Mouse (Mus musculus) brain, embryonic 14.5 days (tissue): ENCODE measurements at regions not wholly inside any gene's neighbourhood (a gene's known extent, or its start where the extent isn't known, plus 50 kb on each side); places are given as distances from the start of the nearest gene placed in this dataset.

Source experiments
- CTCF ChIP-seq: fragments of 200-500 bp; IDR thresholded peaks from 2 replicates; pipeline ENCODE4 v1.5.1; 2012; ENCODE audit warnings: inconsistent platforms, mild to moderate bottlenecking, moderate library complexity, borderline replicate concordance; ENCODE audit not compliant: insufficient read depth, insufficient read length; ENCODE audit errors: extremely low read depth
- POLR2A ChIP-seq: fragments of 200-500 bp; IDR thresholded peaks from 2 replicates; pipeline ENCODE4 v1.6.1; 2012; ENCODE audit warnings: mild to moderate bottlenecking, inconsistent platforms, borderline replicate concordance; ENCODE audit not compliant: poor library complexity, insufficient read depth, insufficient read length, severe bottlenecking; ENCODE audit errors: extremely low read depth

DNA sequence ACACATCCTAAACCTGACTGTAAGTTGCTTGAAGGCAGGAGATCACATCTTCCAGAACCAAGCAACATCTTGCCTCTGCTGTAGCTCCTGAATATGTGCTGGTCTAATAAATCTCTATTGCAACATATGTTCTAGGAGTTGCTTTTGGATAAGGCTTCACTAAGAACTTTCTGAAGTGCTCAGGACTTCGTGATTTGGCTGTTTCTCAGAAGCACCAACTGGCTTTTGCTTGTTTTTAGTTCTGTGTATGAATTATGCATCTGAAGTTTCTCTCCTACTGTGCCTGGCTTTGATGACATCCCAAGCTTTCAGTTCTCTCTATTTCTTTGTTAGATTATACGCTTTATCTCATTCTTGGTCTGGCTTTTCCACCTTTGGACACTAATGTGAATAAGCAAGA, 122.2 kb upstream of the Dkk2 start:
- TF ChIP-seq CTCF, result no peak
- TF ChIP-seq POLR2A, result no peak
